Mouse (Mus musculus): Measurements from ENCODE around the gene Sh3bp5l.
A peak's percentile ranks its signal among the peaks of the same experiment; 100 is the strongest.
"Not testable (repeated sequence)": the region's sequence is repeated elsewhere in the genome, so short reads cannot be mapped to it uniquely, and the experiment has no call there.

Gene Sh3bp5l

DNA sequence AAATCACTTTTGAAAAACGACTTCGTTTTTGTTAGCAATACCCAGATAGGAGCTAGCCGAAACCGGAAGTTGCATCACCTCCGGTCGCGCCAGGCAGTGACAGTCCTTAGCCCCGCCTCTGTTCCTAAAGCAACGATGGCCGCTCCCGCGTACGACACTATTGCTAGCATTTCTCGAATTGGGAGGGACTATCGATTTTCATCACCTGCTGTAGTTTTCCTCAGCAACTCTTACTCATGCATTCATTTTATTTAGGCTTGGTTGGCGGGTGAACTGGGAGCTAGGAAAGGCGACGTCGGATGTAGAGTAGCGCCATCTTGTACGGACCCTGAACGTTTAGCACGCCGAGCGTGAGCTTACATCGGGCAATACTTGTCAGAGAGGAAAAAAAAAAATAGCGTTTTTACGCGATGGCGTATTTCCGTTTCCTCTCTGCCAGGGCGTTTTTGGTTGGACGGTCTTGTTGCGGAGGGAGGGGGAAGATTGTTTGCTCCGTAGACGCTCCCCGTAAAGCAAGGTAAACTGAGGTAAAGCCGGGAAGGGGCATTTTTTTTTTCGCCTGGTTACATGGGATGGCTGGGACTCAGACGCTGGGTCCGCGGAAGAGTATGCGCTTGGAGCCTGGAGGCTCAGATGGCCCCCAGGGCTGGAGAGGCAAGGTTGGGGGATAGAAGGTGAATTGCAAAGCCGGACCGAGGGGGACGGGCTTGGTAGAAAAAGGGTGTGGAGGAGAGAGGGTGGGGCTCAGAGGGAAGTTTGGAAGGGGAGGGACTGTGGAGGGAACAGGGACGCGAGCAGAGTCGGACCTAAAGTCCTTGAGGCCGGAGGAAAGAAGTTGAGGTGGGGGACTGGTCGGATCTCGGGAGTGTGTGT, at the start of gene Sh3bp5l, which contains the start of gene Zfp672:
Gene Sh3bp5l, plus strand, starts transcription at position 449 of the 873 bp plus-strand sequence.
Gene Zfp672, minus strand, starts transcription at position 64 of the 873 bp plus-strand sequence.
- peak; percentile 90 for DNase-seq

GRCm38 (mm10) chr11:58281970-58282496, 48.5 kb upstream of the Sh3bp5l start:
- no peak for DNase-seq

- no peak for DNase-seq
Measured at GRCm38 (mm10) chr11:58282518-58282917, 48.0 kb upstream of the Sh3bp5l start.

- no peak for DNase-seq
Measured at GRCm38 (mm10) chr11:58289992-58290682, 40.4 kb upstream of the Sh3bp5l start.

GRCm38 (mm10) chr11:58290812-58291211, 39.7 kb upstream of the Sh3bp5l start:
- no peak for DNase-seq

DNA sequence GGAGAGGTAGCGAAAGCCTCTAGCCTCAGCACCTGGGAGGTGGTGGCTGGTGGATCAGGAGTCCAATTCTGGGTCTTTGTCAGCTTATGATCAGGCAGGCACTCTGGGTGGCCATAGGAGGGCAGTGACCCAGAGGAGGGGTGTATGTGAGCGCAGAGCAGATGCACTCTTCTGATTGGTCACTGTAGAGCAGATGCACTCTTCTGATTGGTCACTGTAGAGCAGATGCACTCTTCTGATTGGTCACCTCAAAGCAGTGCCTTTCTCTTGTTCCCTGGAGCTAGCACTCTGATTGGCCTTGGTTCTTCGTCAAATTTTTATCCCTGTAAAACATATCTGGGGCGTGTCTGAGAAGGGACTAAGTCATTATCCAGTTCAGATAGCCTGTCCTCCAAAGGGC, 37.7 kb upstream of the Sh3bp5l start:
- DNase-seq: no peak

DNA sequence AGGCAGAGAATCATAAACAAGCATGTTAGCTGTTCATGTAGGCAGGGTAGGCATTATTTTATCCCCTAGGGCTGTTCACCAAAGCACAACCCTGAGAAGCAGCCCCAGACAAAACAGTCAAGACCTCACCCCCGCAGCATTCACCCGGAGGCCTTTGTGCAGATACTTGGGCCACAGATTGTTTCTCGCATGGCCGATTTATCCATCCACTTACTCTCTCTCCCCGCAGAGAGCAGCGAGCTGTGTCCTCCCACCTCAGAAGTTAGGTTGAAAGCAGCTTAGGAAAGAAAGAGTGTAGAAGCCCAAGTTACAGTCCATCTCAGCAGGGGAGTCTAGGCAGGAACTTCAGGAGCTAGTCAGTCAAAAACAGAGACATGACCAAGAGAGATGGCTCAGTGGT, 33.1 kb upstream of the Sh3bp5l start:
- no peak for DNase-seq

DNA sequence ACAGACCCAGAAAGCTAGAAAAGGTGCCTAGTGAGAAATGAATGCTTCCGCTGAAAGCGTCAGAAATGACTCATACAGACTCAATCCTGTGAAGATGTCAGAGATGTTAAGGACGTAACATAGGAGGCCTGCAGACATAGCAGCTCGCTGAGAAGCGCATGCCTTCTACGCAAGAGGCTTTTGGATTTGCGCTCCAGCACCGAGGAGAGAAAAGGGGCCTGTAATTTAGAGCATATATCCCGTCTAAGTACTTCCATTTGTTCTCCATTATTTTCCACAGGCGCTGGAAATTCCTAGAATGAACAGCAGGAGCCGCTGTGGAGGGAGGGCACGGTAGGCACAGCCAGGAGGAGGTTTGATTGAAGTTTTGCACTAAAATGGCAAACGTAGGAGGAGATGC, 29.5 kb upstream of the Sh3bp5l start:
- DNase-seq: peak; percentile 60

DNA sequence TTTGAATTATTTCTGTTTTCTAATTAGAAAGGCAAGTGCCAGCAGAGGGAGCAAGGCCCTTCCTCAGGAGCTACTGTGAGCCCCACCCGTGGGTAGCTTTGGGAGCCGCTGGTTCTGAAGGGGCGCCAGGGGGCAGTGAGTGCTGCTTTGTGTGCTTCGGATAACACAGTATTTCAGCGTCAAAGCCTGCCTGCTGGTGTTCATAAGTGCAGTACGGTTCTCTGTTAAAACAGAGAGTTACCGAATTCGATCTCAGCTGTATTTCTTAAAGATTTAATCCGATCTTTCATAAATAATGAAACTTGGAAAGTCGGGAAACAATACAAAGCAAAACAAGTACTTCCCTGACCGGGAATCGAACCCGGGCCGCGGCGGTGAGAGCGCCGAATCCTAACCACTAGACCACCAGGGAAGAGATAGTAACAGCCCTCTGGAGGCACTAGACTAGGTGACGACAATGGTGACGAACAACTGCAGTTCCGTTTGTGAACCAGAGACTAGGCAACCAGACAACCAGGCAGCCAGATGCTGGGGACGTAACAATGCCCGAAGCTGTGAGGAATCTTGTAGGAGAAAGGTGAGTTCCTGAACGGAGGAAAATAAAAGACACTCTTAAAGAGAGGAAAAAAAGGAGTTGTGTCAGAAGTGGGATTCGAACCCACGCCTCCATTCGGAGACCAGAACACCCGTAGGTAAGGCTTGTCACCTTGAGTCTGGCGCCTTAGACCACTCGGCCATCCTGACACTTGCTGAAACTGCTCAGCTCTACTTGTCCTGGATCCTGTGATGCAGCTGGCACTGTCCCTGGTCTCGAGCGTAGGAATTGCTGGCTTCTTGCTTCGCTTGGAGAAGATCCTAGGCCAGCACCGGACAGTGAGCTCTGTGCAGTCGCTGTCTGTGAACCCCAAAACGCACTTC, 28.4 kb upstream of the Sh3bp5l start:
- peak; percentile 94 for DNase-seq

DNA sequence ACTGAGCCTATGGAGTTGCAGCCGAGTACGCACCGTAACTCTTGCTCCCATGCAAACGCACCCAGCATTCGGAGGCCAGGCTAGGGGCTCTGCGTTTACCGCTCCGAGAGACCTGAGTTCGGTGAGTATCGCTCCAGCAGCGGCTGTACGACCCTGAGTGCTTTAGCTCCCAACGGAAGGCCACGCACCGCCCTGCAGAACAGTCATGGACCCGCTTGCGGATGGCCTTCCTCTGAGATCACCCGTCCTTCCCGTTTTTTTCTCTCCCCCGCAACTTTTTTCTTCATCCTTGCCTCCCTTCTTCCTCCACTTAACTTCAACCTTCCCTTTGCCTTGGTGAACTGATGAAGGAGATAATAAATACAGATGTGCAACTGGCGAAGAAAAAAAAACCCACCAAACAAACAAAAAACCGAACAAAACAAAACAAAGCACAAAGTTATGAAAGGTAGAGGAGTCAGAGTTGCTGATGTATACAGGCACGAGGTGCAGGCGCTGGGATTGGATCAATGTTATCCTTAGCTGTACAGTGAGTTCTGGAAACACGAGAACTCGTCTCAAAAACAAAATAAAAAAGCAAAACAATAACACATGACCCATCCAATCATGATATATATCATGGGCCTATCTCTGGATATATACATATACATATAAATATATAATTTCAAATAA, 27.6 kb upstream of the Sh3bp5l start:
- no peak for DNase-seq

- no peak for DNase-seq
Measured at GRCm38 (mm10) chr11:58303594-58303993, 26.9 kb upstream of the Sh3bp5l start.

DNA sequence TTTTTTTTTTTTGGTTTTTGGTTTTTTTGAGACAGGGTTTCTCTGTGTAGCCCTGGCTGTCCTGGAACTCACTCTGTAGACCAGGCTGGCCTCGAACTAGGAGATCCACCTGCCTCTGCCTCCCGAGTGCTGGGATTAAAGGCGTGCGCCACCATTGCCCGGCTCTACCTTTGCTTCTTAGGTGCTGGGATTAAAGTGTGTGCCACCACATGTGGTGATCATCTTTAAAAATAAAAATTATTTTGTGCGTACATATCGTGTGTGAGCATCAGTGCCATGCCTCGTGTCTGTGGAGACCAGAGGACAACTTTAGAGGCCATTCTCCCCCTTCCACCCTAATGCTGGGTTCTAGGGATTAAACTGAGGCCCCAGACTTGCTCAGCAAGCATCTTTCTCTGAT, 25.2 kb upstream of the Sh3bp5l start:
- DNase-seq: not testable (repeated sequence)

GRCm38 (mm10) chr11:58306860-58307308, 23.6 kb upstream of the Sh3bp5l start, which contains the start of gene Zfp692:
Zfp692 (plus strand) TSS chr11:58307069.
- peak; percentile 95 for DNase-seq

GRCm38 (mm10) chr11:58307411-58308080, 23.0 kb upstream of the Sh3bp5l start:
- DNase-seq: peak; percentile 65

DNA sequence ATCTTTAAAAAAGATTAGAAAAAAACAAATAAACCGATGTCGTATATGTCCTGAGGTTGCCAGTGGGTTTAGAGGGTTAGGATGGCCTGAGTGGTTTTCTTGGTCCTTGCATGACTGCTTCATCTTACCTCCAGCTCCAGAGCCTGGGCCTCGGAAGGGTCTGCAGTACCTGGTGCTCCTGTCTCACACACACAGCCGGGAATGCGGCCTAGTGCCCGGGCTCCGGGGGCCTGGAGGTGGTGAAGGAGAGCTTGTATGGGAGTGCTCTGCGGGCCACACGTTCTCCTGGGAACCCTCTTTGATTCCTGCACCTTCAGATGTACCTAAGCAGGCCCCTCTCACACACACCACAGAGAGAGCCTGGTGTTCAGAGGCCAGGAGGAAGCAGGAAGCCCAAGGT, 21.9 kb upstream of the Sh3bp5l start:
- DNase-seq: no peak

DNA sequence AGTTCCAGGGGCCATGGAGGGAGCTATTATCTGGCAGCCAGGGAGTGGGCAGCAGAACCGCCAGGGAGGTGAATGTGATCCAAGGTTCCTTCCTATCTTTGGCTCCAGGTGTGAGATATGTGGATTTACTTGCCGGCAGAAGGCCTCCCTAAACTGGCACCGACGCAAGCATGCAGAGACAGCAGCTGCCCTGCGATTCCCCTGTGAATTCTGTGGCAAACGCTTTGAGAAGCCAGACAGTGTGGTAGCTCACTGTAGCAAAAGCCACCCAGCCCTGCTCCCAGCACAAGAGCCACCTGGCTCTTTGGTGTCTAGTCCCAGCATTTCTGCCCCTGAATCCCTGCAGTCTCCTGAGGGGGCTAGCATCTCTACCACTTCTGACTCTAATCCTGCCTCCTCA, 16.5 kb upstream of the Sh3bp5l start:
- DNase-seq: no peak

DNA sequence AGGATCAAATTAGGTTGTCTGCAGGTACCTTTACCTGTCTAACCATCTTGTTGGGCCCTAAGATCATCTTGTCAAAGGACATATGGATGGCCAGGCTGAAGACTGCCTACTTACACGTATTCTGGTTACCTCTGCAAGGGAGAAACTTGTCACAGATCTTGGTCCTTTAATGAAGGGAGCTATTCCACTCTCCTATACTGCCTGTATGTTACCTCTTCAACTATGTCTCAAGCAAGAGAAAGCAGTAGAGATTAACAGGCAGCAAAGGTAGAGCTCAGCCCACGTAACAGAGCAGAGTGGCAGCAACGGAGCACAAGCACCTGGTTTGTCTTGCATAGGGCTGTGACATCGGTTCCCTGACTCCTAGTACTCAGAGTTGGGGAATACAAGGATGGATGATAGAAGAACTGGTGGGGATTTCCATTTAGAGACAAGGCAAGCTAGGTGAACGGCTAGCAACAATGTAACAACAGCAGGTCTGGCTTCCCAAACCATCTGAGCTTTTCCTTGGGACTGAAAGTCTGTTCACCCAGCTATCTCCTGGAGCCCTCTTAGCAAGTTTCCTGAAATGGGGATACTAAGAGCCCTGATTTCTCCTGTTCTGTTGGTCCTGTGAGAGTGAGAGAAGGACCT, 14.9 kb upstream of the Sh3bp5l start:
- DNase-seq: no peak

DNA sequence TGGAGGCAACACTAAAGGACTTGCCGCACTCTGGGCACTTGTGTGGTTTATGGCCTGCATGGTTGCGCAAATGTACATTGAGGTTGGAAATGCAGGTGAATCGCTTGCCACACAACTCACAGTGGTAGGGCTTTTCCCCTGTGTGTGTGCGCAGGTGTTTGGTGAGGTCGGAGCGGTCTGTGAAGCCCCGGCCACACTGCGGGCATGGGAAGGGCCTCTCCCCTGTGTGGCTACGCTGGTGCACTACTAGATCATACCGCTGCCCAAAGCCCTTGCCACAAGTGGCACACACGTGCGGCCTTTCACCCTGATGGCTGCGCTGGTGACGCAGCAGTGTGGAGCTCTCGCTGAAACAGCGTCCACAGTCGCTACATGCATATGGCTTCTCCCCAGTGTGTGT, 14.2 kb upstream of the Sh3bp5l start:
- no peak for DNase-seq

- no peak for DNase-seq
Measured at GRCm38 (mm10) chr11:58316768-58317390, 13.6 kb upstream of the Sh3bp5l start.

- DNase-seq: peak; percentile 98
Measured at GRCm38 (mm10) chr11:58322824-58323569, 7.5 kb upstream of the Sh3bp5l start.
